Mouse (Mus musculus) left cerebral cortex, adult 18-20 months (tissue): Measurements from ENCODE around the gene Il7r. TPM values are rescaled to one million over a fixed set of nuclear protein-coding genes. Genes with fewer than 3 reads are reported as not detected.
"Not testable (repeated sequence)": the region's sequence is repeated elsewhere in the genome, so short reads cannot be mapped to it uniquely, and the experiment has no call there.

Source experiments
- DNase-seq, 2 experiments: peaks; one replicate each; pipeline ENCODE4 v3.0.0; 2021 to 2022; ENCODE audit warnings: low spot score in 2 of 2, mixed read lengths in 1 of 2
- long read RNA-seq, 2 experiments: library from polyadenylated mRNA; stranded (forward); transcript quantifications; one replicate each; pipeline ENCODE4 v2.0.0; 2021
- total RNA-seq, 2 experiments: library from RNA; stranded (reverse); gene quantifications; 2 replicates each; pipeline ENCODE4 v1.2.3; 2021

Il7r gene
- under 1 TPM; 0.23 to 0.42 TPM for total RNA-seq
- long read RNA-seq, experiment 1 = 0 reads
- long read RNA-seq, experiment 2 = 0 reads

DNA sequence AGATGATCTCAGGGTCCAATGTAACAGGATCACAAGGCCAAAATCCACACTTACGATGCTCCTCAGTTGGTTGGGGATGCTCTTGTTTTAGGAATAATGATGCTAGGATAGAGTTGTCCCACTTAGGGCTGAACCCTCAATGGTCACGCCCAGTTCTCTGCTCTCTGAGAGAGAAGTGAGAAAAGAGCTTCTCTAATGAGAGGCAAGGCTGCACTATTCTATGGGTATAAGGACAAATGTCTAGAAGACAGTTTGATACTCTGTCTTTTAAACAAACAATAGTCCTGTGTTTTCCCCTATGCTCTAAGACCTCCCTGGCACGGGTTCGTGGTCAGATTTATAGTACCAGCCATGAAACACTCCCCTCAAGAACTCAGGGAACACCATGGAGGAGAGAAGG is at the start of gene Il7r:
TSS of gene Il7r (minus strand) at position 101 of the 400 bp plus-strand sequence.
- DNase-seq = no peak

DNA sequence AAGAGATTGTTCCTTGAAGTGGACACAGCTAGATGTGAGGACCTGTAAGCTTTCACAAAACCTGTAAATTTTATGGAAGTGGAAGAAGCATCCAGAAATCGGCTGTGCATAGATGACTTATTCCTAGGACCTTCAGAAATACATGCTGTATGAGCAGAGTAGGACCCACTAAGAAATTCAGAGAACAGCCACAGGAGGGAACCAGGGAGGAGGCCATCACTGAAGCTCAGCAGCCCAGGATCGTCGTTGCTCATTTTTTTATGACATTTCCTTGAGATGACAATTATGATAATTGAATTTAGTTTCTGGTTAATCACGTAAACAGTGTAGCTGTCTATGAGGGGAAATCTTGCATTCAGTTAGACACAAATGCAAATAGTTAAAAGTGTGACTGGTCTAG is 47.3 kb upstream of the Il7r start:
- no peak for DNase-seq

DNA sequence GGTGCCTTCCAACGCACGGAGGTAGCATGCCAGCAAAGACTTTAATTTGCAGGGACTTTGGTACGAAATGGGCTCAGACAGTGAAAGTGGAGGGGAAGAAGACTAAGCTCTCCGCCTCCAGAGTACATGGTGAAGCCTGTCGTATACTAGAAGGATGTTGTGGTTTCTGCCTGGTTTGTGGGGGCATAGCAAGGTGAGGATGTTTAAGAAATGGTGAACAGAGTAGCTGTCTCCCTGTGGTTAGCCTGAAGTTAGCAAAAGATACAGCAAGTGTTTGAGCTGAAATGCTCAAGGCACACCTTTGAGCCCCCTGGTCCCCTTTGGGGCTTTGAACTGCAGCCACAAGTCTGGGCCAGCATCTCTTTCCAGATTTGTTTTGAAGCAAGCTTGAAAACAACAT is 44.8 kb upstream of the Il7r start:
- no peak for DNase-seq

DNA sequence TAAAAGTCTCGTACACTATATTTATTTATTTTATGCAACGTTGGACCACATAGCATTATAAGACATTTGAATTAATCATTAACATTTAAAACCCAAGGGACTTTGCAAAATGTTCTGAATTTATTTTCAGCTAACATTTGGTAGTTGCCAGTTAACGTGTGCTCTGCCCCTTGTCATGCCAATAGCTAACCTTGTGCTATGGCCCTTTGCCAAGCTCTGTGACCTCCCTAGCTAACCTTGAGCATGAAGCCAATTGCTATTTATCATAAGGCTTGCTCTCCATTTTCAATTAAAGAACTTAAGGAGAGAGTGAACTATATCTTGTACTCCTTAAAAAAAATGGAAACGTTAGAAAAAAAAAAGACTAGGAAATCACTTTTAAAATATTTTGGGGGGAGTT is 43.4 kb upstream of the Il7r start:
- no peak for DNase-seq

DNA sequence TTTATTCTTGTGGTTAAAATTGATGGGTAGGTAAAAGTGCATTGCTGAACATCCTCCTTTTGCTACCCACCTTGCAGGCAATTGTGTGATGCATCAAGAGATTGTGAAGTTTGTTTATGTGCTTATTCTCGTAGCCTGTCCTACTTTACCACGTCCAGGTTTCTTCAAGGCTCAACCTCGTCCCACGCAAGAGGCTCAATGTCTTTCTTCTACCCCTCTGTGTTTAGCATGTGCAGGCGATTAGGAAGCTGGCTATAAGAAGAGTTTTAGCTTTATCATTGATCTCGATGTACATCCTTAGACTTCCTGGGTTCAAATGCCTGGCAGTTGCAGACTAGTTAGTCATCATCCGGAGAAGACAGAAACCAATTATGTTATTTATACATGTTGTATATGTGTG is 42.7 kb upstream of the Il7r start:
- no peak for DNase-seq

DNA sequence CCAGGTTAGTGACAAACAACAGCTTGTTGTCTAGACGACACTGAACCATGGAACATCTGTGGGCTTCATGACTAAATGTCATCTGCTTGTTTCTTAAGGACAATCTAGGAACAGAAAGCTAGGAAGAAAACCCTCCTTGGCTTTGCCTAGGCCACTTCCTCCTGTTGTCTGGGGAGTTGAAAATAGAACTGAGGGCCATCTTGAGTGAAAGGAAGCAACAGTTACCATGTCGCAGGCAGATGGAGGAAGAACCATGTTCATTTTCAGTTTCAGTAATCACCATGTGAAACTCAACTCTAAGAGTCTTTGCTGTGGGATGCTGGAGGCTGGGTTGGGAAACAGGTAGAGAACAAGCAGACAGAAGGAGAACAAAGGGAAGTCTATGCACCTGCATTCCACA is 41.9 kb upstream of the Il7r start:
- DNase-seq = no peak

DNA sequence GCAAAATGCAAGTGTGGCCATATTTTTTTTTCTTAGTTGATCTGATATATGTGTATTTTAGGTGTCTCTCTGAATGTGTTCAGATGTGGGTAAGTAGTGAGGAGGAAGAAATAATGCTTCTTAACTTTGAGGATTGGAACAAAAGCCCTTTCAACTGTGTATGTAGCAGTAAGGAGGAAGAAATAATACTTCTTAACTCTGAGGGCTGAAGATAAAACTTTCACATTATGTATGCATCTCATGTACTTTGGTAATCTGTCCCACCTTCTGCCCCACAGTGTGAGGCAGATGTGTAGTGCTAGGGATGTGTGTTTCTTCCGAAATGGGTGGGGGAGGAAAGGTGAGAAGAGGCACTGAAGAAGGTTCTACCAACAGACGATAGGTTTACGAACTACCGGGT is 37.3 kb upstream of the Il7r start:
- no peak for DNase-seq

DNA sequence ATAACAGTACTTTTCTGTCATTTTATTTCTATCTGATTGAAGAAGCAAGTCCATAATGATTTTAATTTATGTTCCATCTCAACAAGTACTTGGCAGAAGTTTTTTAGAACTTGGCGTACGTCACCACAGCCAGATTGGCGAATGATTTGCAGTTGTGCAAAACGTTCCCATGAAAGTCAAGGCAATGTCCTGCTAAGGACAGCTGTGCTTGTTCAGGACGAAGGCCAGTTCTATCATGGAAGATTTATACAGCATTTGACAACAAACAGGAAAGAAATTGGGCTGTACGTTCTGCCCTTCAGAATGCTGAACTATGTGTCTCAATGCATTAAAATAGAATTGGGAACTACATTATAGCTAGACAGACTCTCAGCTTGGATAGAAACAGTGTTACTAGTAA is 35.4 kb upstream of the Il7r start:
- DNase-seq = no peak

DNA sequence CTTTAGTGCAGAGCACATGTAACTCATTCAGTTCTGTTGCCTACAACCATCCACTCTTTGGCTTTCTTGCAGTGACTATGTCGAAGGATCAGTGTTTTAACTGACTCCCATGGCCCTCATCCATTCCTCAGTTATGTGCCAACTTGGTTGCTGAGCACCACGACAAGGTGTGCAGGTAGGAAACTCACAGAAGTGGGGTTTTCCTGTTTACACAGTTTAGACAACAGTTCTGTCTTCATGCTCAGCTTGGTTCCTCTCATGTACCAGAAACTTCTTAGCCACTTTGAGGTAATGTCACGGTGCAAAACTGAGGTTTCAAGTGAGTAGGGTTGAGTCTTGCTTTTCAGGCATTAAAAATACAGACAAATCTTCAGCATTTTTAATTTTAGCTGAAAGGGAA is 34.2 kb upstream of the Il7r start:
- no peak for DNase-seq

DNA sequence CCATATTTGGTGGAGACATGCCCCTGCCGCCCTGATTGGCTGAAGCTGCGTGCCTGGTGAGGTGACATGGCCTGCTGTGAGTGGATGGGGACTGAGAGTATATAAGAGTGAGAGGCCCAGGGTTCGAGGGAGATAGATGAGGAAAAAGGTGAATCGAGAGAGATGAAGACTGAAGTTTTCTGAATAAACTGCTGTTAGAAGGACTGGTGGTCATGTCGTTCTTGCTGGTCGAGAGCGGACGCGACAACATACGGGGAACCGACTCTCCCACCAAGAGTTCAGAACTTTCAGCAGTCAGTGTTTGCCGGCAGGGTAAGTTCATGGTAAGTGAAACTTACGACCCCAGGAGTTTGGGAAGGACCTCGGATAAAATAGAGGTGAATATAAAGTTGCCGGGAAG is 27.3 kb upstream of the Il7r start:
- DNase-seq = not testable (repeated sequence)

DNA sequence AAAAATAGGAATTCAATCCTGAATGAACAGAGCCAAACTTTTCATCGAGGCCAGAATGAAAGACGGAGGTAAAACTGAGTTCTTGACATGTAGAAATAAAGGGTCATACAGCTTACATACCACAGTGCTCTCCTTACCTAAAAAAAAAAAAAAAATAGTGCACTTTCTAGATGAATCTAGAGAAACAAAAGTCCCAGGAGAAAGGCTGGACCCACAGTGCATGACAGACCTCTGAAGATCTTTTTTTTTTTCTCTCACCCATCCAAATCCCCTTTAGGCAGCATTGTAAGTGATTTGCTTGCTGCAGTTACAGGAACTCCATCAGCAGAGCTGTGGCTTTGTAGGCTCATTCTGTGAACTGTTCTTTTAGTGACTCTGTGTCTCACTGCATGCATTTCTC is 19.0 kb upstream of the Il7r start:
- DNase-seq = no peak

DNA sequence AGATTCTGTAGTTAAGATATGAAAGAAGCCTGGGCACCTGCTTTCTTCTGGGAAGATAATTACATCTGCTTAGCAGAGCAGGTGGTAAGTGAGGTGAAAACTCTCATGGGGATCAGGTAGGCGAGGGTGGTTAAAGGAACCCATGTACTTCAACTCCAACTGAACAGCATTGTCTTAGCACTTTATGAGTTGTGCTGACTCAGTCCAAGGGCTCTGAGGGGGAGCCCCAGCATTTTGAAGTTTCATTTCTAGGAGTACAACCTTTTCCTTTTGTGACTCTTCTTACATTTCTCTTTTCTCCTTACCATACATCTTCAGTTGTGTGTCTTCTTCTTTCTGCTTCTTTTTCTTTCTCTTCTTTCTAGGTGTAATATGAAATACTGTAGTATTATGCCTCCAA is 5.2 kb upstream of the Il7r start:
- DNase-seq = no peak

DNA sequence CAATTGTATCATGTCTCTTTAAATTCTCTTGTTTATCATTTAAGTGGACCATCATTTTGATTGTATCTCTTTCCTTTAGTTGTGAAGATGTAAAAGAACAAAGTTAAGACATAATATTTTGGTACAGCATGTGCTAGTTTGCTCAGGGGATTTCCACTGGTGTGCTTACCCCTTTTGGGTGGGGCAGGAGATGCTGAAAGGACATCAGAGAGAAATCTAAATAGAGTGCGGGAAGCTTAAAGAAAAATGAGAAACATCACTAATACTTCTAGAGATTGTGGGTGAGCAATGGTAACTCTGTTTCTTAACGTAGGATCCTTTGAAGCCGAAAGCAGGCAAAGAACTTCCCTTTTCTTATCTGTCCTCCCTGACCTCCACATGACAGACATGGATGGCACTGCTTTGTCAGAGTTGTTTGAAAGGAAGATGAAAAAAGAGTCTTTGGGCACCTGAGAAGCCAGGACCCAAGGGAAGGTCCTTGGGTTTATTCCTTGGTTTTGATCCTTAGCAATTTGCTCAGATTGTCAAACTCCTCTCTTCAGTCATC is 3.5 kb upstream of the Il7r start:
- DNase-seq = no peak

DNA sequence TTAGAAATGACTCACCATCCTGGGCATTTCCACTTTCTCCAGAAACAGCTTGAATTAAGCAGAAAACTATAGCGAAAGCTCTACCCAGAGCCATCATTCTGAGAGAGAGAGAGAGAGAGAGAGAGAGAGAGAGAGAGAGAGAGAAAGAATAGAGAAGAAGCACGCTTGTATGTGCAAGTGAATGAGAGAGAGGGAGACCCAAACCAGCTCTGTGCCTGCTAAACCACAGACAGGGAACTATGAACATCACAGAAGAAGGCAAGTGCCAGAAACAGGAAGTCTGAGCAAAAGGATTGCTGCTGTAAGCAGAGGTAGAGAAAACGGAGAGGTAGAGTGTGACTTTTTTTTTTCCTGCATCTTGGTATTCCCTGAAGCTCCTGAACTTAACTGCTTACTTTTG is 330 bp downstream of the Il7r start:
- DNase-seq = no peak

DNA sequence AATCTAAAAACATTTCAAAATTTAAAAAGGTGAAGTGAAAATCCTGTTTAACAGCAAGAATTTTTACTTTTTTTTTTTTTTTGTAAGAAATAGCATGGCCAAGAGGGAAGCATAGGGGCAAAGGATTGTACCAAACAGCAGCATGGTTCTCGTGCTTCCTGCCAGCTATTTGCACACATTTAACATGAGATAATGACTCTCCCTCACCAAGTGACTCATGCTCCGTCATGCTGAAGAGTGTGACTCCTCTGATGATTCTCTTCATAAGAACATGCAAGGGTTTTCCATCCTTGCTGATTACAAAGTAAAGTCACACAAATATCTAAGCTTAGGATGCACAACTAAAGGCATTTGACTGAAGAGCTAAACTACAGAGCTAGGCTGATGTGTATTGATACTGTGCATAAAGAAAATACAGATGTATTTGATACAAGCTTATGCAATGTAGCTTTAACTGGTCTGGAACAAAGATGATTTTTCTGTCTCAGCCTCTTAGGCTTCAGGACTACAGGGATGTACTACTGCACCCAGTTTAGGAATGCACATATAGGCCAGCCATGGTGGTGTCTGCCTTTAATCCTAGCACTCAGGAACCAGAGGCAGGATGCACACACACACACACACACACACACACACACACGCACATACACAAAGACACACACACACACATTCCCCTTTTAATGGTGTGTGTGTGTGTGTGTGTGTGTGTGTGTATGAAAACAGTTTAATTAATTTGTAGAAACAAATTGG is 1.6 kb downstream of the Il7r start:
- no peak for DNase-seq

DNA sequence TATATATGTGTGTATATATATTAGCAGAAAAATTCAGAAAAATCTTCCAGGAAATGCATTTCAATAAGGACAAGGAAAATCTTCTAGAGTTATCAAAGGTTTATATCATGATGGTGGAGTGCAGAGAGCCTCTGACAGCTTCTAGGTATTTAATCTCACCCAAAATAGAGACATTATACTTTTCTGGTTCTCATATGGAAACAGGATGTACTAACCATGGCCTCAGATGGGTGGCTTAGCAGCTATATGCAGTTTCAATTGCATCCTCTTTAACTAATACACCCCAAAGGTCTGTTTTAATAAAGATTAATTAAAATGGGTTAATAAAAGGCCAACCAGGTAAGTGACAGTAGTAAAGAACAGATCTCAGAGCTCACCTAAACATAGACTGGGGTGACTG is 3.6 kb downstream of the Il7r start:
- no peak for DNase-seq

DNA sequence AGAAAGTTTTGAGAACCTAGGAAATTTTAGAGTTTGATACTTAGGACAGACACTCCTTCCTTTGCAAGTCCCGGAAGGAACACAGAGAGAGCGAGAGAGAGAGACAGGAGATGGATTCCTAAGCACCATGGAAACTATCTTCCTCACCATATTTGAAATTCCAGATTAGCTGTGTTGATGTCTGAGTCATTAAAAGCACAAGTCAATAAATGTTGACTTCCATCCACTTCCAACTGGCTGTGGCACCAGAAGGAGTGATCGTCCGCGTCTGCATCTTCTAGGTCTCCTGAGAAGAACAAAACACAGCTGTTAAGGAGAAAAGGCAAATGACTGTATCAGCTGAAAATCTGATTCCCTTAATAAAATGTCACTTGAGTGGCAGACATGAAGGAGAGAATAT is 5.1 kb downstream of the Il7r start:
- no peak for DNase-seq

DNA sequence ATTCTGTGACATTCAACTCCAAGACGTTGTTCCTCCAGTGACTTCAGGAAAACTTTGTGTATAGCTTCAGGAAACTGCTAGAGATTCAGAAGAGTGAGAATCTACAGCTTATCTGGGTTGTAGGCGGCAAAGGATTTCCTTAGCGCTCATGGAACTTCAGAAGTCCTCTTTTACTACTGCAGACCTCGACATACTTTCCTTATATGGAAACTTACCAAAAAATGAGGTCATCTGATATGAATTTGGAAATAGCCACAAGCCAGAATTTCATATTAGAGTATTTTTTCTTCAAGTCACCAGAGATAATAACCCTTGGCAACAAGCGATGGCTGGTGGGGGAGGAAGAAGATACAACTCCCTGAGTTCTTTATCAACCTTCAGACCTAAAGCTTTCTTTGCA is 6.0 kb downstream of the Il7r start:
- no peak for DNase-seq

DNA sequence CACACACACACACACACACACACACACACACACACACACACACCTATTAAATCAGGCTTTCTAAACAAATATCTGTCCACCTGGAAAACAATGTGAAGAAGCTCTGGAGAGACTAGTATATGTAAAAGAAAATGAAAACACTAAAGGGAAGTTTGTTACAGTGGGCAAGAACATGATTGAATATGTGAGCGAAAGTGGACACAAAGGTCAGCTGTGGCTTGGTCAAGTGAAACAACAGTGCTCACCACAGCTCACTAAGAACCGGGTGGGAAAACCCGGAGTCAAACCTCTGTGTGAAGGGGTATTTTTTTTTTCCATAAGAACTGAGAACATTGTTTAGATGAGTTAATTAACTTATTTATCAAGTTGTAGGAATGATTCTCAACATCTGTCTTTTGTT is 6.9 kb downstream of the Il7r start:
- DNase-seq = no peak

DNA sequence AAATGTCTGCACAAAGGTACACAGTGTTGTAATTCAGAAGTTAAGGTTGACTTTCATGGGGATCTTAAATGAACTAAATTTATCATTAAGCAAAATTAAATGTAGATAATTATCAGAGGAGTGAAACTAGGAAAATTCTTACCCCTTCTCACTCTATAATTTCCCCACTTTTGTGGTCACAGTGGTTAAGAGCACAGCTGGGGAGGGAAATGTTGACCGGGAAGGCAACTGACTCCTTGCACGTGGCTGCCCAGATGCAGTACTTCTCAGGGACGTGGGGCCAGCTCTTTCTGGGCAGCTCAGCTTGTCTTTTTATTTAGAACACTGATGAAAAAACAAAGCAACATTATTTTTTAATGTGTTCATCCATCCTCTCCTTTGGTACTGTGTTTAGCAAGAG is 37.9 kb downstream of the Il7r start:
- DNase-seq = no peak

DNA sequence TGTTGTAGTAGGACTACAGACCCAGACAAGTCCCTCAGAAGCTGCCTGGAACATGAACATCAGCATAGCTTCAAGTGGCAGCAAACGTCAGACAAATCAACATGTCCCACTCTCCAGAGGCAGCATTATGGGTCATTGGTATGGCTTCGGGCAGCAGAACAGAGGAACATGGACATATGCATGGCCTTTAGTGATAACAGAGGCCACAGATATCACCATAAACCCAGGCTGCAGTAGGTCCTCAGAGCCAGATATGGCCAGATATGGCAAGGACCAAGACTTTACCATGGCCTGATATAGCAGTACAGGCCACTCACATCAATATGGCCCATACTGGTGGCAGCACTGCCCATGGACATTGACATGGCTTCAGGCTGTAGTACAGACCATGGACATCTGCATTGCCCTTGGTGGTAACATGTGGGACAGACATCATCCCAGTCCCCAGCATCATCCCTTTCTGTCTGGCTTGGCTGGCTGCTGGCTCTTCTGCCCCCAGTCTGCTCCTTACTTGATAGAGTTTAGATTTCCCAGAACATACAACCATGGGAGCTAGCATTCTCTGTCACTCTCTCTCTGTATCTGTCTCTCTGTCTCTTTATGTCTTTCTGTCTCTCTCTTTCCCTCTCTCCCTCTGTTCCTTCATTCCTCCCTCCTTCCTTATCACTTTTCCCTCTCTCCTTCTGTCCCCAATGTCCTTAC is 40.4 kb downstream of the Il7r start:
- no peak for DNase-seq

DNA sequence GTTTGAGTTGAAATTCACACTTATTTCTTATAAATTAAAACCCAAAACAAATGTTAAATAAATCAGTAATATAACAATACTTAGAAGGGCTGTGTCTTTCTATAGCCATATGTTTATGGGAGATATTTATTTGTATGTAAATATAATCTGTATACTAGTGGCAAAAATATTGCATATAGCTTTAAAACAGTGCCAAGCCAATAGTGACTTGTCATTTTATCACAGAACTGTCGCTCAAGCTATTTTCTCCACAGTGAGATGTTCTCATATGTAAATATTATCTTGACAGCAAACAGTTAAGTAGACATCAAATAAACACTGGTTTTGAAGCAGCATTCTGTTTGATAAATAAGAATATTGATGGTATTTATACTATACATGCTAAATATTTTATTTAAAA is 56.8 kb downstream of the Il7r start:
- DNase-seq = no peak

DNA sequence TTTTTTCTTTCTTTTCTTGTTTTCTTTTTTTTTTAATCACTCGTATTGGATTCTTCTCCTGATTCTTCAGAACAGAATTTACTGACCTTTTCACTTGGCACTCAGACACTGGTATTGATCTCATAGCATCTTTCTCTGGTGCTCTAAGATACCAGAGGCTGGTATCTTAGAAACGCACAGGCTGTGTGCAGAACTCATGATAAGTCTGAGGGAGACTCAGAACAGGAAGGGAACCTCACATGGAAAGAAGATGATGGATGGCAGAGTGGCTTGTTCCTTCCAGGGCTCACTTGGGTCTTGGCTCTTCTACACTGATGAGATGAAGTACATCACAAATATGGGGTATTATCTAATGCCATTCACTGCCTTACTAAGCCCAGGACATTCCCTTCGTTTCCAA is 57.4 kb downstream of the Il7r start:
- no peak for DNase-seq
